9 mouse cellular contexts compared by ENCODE assay signal in the genomic region with DNA sequence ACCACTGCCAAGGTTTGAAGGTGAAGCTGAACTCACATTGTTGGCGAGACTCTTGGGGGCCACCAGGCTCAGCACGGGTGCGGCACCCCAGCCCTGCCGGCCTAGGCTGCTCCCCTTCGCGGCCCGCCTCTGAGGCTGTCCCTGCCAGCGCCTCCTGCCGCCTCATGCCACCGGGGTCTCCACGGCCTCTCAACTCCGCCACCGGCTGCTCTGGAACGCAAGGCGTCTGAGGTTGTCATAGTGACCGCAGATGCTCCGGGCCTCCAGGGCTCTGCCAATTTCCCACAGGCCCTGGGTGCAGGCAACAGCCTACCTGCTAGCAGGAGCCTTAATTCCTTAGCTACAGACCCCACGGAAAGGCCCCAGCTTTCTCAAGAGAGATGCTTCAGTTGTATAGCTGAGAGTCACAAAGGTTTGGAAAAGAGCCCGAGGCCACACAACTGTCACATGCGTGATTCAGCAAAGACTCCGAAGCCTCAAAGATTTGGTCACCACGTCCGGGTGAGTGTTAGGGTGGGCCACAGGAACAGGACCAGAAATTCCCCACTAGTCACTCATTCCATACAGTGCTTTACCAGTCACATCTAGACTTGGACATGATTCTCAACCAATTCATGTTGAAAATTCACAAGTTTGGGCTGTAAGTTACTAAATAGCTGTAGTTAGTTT. TPM values are rescaled to one million over a fixed set of nuclear protein-coding genes. Genes with fewer than 3 reads are reported as not detected.
DNase-seq lines count a peak whose midpoint lies in the region; ATAC-seq lines count a peak whose summit lies in the region.
"Had no signal": no experiment of that assay in that cellular context is flagged by ENCODE, and none has a peak within 500 bp of the region (broad histone marks: within the 10 kb centered on the region; RNA-seq: fewer than 3 reads in every experiment).

A gene (minus strand): TSS at position 228 of the 669 bp plus-strand sequence.

- ATAC-seq in forebrain, embryonic 12.5 days (ENCODE audit: low FRiP score), result peak; percentile 33; the same call in 1 of the 2 replicates

- WGBS in forebrain, embryonic 12.5 days, result 17% methylated on average over 23 of the region's 23 CpGs

- H3K9me3 ChIP-seq in forebrain, embryonic 12.5 days, result no peaks in the 10 kb centered on the region

- DNase-seq in thymus, postnatal 4 days, result peak; percentile 30
- DNase-seq in thymus, postnatal 10 days (ENCODE audit: low spot score in 2 of 2), result no peak
- DNase-seq in mesoderm, embryonic 11.5 days (ENCODE audit: low read depth, low spot score), result peak; percentile 39
- no peak for DNase-seq in layer of hippocampus, postnatal 14 days (ENCODE audit: low spot score in 2 of 2)
- DNase-seq in gastrocnemius, adult 8-10 months (ENCODE audit: low spot score in 2 of 2), result no peak
- no peak for DNase-seq in c-Kit-positive CD71-positive TER-119-positive erythroid progenitor cells, embryonic 14.5 days (ENCODE audit: low spot score)

- H3K27me3 ChIP-seq in forebrain, embryonic 12.5 days, result peaks cover 5% of the 10 kb centered on the region; the same call in 1 of the 2 replicates

- no peaks in the 10 kb centered on the region for H3K36me3 ChIP-seq in forebrain, embryonic 12.5 days (replicated peaks)

- H3K9ac ChIP-seq in forebrain, embryonic 12.5 days, result no peak within 1 kb of the TSS

- no peak within 1 kb of the TSS for H3K27ac ChIP-seq in forebrain, embryonic 12.5 days

- no peak within 1 kb of the TSS for H3K4me3 ChIP-seq in forebrain, embryonic 12.5 days (replicated peaks)

- H3K4me1 ChIP-seq in forebrain, embryonic 12.5 days, result peaks cover 8% of the 10 kb centered on the region

- peak within 1 kb of the TSS; percentile 37 for H3K4me2 ChIP-seq in forebrain, embryonic 12.5 days

RNA-seq across cellular contexts. Expression of the gene that starts here (rescaled TPM):
- polyA plus RNA-seq in forebrain, embryonic 12.5 days (2016; fragmentation: Nextera tagmentation; extraction: Ambion mirVana), result 0.62 and 1.5 TPM in 2 replicates
- total RNA-seq in layer of hippocampus, postnatal 14 days (2021), result 1 to 10 TPM in 1 of 2 experiments, not detected in 1; 1.2 TPM
- not detected for total RNA-seq in gastrocnemius, adult 8-10 months (2022)
- polyA plus RNA-seq: liver, embryonic 16.5 days; stomach, embryonic 16.5 days had no signal

Comparison
In these comparisons a context has a peak if more than half of its experiments do, and no peak if none do; other contexts are left out.
1. DNase-seq: peak in thymus, postnatal 4 days (single experiment) and mesoderm, embryonic 11.5 days (single experiment); none in thymus, postnatal 10 days (0 of 2), layer of hippocampus, postnatal 14 days (0 of 2), gastrocnemius, adult 8-10 months (0 of 2) and c-Kit-positive CD71-positive TER-119-positive erythroid progenitor cells, embryonic 14.5 days (single experiment).